Mouse (Mus musculus) liver (tissue): Measurements from ENCODE around the gene Mob3b.

Source experiments
- DNase-seq: peaks from one replicate; pipeline ENCODE4 v3.0.0-alpha.2; 2020; ENCODE audit warnings: mixed read lengths

Mob3b gene

DNA sequence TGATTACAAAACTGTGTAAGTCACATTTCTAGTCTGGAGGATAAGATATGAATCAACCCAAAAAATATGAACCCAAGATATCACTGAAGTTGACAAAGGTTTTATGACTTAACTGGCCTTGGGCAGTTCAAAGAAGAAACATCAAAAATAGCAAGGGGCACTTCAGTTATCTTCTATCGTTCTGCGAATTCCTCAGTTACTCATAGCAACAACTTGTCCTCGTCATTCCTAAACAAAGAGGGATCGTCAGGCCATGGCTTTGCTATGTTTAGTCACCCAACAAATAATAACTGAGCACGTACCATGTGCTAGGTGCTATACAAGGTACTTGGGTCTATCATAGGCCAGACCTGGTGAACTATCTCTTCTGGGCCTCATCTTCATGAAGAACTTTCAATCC lies 10.7 kb downstream of the Mob3b start:
- no peak for DNase-seq

DNA sequence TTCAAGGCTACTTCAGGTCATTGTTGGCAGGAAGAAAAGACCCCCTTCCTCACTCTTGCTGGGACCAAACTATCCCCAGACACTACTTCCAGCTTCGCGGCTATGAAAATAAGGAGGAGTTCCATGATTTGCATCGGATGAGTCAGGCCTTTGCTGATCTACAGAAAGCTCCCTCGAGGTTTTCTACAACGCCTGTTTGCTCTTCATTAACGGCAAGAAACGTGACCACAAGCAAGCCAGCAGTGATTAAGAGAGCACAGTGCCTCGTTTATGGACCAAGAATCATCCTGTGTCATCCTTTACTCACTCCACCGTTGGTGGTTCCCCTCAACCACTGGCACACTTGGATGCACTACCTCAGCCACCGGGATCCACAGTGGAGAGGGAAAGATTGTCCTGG lies 11.6 kb downstream of the Mob3b start:
- no peak for DNase-seq

DNA sequence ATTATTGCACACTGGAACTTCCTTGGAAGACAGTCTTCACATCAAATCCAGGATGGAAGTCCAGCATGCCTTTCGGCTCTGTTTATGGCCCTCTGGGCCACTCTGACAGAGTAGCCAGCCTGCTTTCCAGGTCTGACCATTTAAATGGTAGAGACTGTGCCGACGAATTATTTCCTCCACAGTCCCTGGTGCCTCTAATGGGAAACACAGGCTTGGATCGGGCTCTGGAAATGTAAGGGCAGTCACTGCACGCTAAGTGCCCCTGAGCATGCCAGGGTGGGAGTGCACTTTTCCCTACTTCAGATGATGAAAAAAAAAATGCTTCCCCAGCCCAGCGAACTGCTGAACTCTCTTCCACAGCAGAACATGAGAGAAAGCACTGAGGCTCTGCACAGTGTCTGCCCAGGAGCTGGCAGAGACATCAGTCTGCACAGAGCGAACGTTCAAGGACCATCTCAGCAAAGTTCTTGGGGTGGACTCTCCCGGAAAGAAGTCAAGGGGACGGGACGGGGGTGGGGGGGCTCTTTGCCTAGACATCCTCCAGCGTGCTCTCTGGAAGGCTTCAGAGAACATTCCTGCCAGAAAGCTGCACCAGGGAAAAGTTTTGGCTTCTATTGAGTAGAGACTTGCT lies 13.7 kb downstream of the Mob3b start:
- DNase-seq = no peak

DNA sequence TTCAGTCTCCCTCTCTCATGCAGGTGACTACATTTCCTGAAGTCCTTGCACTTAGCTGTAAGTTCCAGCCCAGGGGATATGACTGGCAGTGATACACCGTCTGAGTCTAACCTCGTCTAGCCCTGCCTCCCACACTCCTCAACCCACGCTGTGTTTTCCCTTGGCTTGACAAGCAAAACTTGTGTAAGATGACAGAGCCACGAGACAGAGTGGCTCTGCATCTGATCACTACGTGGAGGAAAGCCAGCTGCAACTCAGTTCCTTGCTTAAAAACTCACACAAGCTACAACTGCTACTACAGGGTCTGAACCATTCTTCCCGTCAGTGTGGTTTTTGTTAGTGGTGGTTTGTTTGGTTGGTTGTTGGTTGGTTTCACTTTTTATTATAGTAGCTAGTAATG lies 17.0 kb downstream of the Mob3b start:
- DNase-seq = no peak

DNA sequence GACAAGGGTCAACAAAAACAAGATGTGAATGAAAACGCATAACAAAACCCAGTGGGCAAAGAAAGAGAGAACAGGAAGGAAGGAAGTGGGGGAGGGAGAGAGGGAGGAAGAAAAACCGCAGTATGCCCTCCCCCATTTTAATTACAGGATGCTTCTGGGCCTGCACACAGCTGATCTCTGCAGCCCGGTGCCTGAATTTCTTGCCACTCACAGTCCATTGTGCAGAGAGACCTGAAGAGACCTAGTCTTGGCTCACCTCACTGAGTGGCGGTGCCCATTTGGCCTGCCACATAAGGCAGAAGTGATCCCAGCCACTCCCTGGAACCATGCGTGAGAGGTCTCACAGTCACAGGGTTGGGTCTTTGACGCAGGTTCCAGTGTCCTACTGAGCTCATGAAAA lies 19.2 kb downstream of the Mob3b start:
- DNase-seq = no peak

DNA sequence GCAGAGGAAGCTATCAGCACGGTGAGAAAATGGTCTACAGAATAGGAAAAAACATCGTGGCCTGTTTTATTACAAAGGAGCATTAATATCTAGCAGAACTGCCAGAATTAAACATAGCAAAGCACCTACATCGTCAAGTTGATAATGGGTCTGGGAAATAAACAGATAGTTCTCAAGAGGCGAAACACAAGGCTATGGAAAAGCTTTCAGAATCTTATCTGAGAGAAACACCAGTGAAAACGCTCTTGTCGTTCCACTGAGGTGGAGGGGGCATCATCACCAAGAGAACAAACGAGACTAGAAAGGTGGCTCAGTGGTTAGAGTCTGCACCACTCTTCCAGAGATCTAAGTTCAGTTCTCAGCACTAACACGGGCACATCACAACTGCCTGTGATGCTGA lies 20.3 kb downstream of the Mob3b start:
- no peak for DNase-seq

DNA sequence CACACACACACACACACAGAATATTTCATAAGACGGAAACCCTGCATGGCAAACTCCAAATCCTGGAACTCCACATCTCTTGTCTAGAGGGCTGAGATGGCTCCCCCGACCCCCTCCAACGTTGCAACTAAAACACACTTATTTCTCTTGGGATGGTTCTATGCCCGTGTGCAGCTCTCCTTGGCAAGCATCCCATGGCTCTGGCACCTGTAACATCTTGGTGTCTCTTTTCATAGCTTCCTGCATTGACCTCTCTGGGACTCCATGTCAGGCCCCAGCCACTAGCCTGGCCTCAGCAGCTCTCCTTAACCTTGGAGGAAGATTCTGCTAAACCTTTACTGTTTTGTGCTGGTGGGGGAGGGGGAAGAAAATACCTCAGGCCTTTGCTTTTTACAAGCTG lies 21.5 kb downstream of the Mob3b start:
- no peak for DNase-seq

DNA sequence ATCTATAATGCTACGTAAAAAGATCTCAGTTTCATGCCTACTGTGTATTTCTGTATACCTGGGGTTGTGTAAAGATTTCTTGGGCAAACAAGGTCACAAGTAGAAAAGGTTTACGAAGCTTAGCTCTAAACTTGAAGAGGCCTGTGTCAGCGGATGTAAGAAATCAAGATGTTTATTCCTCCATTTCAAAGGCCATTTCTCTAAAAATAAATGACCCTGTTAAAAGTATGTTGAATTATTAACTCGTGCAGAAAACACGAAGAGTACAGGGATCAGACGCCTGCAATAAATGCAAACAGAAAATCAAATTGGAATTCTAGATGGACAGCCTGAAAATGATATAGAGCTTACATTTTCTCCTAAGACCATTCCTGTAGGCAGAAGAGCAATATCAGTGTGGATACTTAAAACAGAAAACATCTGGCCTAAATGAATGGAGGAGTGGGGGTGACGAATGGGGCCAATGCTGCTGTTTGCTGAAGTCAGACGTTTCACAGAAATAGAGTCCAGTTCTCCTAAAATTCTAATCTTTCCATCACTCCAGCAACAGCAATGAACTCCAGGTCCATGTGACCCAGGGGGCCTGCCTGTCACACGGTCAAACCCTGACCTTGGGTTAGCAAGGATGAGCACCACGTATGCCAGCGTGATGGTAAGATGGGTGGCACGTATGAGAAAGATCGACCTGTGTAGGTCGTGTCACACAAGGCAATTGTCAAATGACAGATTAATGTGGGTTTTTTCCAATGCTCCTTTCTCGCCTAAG lies 22.3 kb downstream of the Mob3b start:
- no peak for DNase-seq

DNA sequence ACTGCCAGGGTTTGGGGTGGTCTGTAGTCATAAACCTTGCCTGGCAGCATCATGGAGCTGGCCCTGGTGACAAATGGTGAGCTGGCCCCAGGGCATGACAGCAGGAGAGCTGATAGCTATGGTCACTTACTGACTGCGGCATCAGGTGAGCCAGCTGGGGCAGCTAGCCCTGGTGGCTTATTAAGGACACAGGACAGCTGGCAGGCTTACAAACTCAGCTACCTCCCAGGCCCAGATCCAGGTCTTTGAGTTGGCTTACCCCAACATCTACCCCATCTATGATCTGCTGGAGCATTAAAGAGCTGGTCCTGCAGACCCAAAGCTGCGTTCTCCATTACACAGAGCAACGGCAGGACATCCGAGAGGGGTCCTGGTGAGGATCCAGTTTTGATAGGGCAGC lies 23.9 kb downstream of the Mob3b start:
- no peak for DNase-seq

DNA sequence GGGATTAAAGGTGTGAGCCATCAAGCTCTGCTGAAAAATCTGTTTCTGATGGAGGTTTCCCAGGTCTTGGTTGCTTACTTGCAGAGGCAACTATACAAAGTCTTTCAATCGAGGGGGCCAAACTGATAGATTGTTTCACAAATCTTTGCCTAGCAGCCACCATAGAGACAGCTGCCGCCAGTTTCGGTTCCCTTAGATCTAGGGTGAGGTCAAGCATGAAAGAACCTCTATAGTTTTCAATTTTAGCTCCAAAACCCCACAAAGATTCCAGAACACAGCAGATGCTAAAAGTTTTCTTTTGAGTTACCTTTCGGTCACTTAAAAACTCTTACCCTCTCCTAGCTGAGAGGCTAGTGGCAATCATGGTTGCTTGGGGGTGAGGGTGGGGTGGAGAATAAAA lies 25.7 kb downstream of the Mob3b start:
- no peak for DNase-seq

DNA sequence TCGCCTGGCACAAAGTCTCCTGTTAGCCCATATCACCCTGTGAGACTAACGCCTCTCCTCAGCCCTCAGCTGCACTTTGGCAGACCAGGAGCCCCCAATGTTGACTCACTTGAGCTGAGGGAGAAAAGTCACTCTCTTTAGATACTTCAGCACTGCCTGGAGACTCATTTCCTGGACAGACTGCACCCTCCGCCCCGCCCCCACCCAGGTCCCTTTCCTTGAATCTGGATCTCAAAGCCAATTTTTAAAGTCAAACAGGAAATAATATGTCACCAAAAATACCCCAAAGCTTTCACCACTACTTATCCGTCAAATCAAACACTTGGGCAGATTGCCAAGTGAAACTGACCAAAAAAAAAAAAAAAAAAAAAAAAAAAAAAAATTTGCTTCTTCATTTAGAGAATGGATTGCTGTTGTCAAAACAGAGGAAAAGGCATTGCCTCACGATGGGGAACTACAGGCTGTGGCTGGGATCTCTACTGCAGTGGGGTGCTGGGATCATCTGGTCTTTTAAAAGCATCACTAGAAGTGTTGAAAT lies 26.8 kb downstream of the Mob3b start:
- no peak for DNase-seq

DNA sequence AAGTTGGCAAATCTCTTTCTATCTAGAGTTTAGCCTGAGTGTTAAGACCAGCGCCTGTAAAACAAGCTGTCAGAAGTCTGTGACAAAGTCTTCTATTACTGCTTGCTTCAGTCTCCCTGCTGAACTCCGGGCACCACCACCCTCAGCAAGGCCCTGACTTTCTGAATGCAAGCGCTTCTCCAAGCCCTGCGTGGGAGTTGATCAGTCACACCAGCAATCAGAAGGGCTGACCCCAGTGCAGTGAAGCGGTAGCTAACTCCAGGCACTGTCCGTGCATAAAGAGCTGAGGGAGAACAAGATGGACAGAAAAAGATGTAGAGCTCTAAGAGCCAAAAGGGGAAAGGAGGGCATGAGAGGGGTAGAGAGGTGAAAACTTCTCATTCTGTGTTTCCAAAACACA lies 29.5 kb downstream of the Mob3b start:
- no peak for DNase-seq

DNA sequence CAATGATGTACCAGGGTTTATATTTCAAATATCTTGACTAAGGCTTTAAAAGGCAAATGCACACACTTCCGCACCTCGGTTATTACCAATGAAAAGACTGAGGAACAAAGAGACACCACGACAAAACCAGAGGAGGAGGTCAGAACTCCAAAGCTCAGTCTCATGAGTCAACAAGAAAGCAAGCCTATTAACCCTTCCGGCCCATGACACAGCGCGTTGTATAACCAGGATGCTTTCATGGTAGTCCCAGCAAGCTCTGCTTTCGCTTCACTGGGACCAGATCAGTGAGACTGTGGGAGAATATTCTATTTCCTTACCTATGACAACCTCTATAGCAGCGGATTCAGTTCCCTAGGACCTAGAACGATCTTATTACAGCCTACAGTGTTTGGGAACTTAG lies 30.5 kb downstream of the Mob3b start:
- no peak for DNase-seq

DNA sequence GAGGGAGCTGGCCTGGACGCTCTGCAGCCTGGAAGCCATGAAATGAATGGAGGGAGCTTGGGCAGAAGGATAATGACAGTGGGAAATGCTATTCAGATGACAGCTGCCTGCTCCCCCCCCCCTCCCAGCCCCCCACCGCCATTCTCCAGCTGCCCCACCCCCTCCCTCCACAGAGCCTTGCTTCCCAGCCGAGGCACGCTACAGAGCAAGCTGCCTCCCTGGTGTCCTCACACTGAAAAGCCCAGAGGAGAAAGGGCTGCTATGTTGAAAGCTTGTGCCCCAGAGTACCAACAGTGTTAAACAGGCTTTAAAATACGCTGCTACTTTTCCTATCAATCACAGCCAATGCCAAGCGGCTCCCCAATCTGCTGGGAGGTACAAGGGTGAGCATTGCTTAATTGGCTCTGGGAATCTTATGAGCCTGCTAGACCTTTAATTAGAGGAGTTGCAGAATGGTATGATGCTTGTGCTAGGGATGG lies 31.9 kb downstream of the Mob3b start:
- no peak for DNase-seq

DNA sequence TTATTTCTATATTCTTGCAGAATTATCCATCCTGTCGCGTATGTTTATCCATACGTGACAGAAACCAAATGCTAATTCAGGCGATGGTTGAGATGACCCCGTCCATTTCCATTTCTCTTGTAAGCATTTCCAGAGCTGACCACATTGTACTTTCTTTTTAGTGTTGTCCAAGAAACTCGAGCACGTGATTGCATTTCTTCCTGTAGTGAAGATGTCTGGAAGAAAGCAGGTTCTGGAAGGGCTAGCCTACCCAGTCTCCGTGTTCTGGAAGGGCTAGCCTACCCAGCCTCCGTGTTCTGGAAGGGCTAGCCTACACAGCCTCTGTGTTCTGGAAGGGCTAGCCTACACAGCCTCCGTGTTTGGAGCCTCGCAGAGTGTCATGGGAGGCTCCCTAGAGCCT lies 33.3 kb downstream of the Mob3b start:
- no peak for DNase-seq

DNA sequence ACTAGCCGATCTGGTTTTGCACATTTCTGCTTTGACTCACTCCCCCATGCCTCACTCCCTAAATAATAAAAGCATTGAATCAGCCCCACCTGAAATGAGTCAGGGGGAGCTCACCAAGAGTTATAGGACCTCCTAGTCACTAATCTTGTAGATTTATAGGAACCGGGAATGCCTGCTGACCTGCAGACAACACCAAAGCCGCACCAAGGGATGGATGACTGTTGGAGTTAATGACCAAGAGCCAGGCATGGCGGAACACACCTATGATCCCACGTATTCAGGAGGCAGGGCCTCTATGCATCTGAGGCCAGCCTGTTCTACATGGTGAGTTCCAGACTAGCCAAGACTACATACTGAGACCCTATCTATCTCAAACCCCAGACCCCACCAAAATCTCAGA lies 34.2 kb downstream of the Mob3b start:
- DNase-seq = no peak

DNA sequence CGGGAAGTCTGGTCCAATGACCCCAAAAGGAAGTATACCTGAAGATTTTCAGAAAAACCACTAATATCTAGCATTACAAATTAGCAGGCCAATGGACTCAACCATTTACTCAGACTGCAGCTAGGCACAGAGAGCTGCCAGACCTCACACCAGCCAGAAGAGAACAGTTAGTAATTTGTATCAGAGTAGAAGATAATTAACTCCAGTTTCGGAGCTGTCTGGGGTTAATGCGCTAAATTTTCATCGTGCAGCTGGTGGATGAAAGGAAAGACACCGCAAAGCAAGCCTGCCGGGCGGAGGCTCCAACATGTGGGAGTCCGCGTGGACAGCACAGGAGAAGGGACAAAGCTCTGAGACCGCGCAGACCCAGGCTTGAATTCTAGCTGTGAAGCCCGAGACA lies 36.2 kb downstream of the Mob3b start:
- no peak for DNase-seq

DNA sequence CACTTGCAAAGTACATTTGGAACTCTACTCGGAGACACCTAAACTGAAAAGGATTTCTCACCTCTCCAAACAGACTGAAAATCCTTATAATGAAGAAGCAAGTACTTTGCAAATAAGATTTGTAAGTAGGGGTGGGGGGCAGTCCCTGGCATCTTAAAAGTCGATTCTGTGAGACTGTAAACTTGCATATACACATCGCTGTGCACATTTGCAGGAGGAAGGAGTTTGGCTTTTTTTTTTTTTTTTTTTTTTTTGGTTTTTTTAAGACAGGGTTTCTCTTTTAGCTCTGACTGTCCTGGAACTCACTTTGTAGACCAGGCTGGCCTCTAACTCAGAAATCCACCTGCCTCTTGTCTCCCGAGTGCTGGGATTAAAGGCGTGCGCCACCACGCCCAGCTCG lies 36.7 kb downstream of the Mob3b start:
- DNase-seq = no peak

DNA sequence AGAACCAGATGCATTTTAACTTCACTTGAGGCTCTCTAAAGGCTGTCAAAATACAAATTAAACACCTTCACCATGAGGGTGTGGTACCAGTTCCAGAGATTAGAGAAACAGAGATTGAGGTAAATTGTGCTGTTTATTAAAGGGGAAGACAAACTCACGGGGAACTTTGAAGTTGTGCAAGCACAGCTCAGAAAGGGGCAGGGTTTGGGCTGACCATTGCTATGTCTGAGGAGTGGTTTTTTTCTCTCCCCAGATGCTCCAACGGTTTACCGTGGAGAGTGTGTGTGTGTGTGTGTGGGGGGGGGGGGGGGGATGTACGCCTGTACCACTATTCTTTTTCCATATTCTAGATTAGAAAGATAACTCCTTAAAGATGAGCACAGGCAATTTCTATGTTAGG lies 37.1 kb downstream of the Mob3b start:
- DNase-seq = no peak

DNA sequence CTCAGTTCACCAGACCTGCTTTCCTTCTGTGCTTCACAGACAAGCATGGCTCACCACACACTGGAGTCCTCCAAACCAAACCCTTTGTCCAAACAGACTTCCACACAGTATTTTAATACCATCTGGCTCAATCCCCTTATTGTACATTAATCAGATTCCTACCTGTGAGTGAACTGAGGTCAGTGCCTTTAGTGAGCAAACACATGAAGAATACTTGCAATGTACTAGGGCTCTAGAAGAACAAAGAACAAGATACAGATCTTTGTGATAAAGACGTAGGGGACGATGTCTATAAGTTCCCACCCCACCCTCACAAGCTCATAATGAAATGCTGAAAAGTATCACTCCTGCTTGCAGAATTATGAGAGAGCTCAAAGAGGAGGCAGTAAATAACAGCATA lies 38.4 kb downstream of the Mob3b start:
- DNase-seq = no peak

DNA sequence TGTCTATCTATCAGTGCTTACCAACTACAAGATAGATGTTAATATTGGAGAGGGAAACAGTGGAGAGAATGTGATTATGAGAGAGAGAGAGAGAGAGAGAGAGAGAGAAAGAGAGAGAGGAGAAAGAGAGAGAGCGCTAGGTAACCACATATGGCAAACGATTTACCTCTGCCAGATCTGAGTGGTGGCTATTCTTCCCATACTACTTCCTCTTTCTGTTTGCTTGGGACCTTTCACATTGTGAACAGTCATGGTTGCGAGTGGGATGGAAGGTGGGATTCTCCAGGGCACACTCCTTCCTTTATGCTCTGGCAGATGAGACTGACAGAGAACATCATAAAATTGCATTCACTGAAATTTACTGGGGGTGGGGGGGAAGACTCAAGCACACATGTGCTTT lies 40.1 kb downstream of the Mob3b start:
- no peak for DNase-seq

DNA sequence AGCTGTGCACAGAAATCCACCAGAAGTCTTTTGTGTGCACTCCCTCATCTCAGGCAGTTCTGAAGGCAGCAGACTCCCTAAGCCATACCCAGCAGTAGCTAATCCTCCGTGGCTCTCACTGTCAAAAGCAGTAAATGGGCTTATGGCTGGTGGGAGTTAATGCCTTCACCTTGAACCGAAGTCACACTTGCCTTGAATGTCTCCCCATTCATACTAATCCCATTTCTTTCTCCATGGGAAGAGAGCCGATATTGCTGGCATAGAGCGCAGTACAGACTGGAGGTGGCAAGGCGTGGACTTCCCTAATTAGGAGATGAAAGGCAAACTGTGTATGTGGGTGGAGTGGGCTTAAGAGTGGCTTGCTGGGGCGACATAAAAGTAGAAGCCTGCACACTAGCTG lies 41.4 kb downstream of the Mob3b start:
- no peak for DNase-seq

DNA sequence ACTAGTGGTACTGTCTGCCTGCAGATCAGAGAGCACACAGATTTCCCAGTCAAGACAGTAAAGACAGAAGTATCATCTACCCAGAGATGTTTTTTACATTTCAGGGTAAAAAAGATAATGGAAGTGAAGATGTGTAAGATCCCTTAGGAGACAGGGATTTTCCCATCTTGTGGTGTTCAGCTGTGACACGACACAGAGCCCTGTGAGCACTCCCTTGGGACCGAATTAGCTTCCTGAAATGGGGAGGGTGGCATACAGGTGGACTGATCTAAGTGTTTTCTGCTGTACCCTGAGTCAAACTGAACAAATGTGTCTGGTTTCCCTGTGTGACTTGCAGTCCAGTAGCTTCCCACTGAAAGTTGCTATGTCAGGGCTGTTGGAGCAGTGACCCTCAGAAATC lies 42.3 kb downstream of the Mob3b start:
- DNase-seq = no peak

DNA sequence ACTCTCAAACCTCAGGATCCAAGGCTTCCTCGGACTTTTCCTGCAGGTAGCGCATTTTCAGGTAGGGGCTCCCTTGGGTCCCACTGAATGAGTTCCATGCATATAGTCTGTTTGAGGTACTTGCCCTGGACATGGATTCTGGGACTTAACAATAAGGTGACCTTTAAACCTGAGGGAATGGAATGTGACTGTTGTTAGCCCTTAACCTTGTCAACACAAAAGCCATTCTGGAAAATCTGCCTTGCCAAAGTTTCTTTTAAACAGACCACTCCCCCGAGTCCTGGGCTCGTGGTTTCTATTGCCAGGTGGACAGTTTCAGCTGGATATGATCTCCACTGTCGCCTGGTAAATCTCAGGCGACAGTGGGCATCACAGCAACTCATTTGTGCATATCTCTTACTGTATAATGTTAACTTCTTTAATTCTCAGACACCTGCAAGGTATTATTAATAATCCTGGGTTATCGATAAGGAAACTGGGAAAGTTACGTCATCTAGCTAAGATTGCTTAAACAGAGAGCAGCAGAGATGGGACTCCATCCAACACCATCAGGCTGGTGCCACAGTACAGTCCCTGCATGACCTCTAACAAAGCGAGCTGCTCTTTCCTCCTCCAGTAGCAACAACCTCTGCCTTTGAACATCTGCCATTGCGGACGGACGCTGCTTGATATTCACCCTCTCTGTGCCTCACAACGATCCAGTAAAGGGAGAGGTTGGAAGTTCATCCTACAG lies 43.6 kb downstream of the Mob3b start:
- DNase-seq = no peak
